Mouse (Mus musculus) myocyte (in vitro differentiated cells): ENCODE measurements around the gene Traf3ip1.

Source experiments
- CEBPB ChIP-seq: IDR thresholded peaks from 2 replicates; pipeline ENCODE4 v1.6.1; 2011; ENCODE audit warnings: mild to moderate bottlenecking, moderate library complexity; ENCODE audit not compliant: poor library complexity, insufficient read depth, severe bottlenecking
- E2F4 ChIP-seq: IDR thresholded peaks from one replicate; pipeline ENCODE4 v1.6.1; 2011; ENCODE audit warnings: mild to moderate bottlenecking, control low read depth, moderate library complexity; ENCODE audit not compliant: insufficient read depth
- MAX ChIP-seq: IDR thresholded peaks from one replicate; pipeline ENCODE4 v1.6.1; 2011; ENCODE audit warnings: low read depth, mild to moderate bottlenecking, control low read depth
- MYOD1 ChIP-seq, 3 experiments: IDR thresholded peaks; one replicate each; pipeline ENCODE4 v1.6.1; 2011; ENCODE audit warnings: control low read depth in 2 of 3, low read depth in 2 of 3, mild to moderate bottlenecking in 2 of 3, moderate library complexity in 1 of 3; ENCODE audit not compliant: insufficient read length in 2 of 3, control insufficient read depth in 1 of 3
- MYOG ChIP-seq, 3 experiments: IDR thresholded peaks; one replicate each; pipeline ENCODE4 v1.6.1; 2011; ENCODE audit warnings: control low read depth in 2 of 3, low read depth in 2 of 3, mild to moderate bottlenecking in 2 of 3; ENCODE audit not compliant: insufficient read length in 2 of 3, control insufficient read depth in 1 of 3, insufficient read depth in 1 of 3
- POLR2A ChIP-seq: IDR thresholded peaks from one replicate; pipeline ENCODE4 v1.6.1; 2011; ENCODE audit warnings: low read depth, mild to moderate bottlenecking, control low read depth, moderate library complexity; ENCODE audit not compliant: insufficient read length
- POLR2AphosphoS2 ChIP-seq: IDR thresholded peaks from one replicate; pipeline ENCODE4 v1.6.1; 2011; ENCODE audit warnings: low read depth, control low read depth; ENCODE audit not compliant: insufficient read length
- SRF ChIP-seq: IDR thresholded peaks from one replicate; pipeline ENCODE4 v1.6.1; 2011; ENCODE audit warnings: low read depth; ENCODE audit not compliant: control insufficient read depth, insufficient read length
- TCF12 ChIP-seq: IDR thresholded peaks from one replicate; pipeline ENCODE4 v1.6.1; 2011; ENCODE audit warnings: mild to moderate bottlenecking, control low read depth; ENCODE audit not compliant: poor library complexity, insufficient read depth, severe bottlenecking
- TCF3 ChIP-seq: IDR thresholded peaks from one replicate; pipeline ENCODE4 v1.6.1; 2011; ENCODE audit warnings: low read depth, control low read depth; ENCODE audit not compliant: insufficient read length
- USF1 ChIP-seq: IDR thresholded peaks from one replicate; pipeline ENCODE4 v1.6.1; 2011; ENCODE audit warnings: low read depth, mild to moderate bottlenecking, control low read depth, moderate library complexity

DNA sequence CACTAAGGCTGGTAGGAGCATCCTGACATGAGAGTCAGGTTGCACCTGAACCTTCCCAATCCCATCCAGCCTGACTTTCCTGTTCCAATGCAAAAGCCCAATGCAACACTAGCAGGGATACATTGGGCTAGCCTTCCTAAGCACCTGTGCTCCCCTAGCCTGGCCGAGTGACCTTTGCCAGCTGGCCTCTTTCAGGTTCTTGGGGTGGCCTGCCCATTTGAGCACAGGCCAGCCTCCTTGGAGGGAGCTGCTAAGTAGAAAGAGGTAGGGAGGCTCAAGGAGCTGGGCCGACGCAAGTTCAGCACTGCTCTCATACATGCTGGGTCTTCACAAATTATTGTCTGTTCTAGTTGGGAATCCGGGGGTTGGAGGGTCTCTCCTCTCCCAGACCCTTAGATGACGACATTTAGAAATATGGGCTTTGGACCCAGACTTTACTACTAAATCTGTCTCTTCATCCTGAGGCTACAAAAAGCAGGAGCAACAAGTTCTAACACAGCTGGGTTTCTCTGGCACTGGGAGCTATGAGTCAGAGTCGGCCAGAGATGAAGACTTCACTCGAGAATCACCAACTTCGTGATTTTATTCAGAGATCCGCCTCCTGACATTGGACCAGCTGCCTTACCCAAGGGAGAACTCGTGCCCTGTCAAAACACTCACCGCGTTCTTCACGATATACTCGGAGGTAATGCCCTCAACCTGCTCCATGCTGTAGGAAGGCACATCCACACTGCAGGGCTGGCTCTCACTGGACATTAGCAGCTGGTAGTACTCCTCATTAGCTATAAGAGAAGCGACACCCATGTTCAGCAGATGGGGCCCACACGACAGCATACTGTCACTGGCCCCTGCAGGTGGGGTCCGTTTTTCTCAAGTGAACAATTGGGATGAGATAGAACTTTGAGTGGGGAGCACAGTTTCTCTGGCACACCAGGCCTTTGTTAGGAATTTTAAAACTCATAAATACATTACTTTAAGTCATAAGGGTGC is 49.3 kb upstream of the Traf3ip1 start:
- TF ChIP-seq POLR2A: no peak
- no peak for TF ChIP-seq MYOD1 (IDR thresholded peaks at IDR 0.05; ENCODE audit: control insufficient read depth in 1 of 3, insufficient read length in 2 of 3, low read depth in 2 of 3)
- no peak for TF ChIP-seq CEBPB
- TF ChIP-seq MYOG (IDR thresholded peaks at IDR 0.05; ENCODE audit: control insufficient read depth in 1 of 3, insufficient read depth in 1 of 3, insufficient read length in 2 of 3, low read depth in 2 of 3): no peak
- no peak for TF ChIP-seq TCF12
- no peak for TF ChIP-seq TCF3
- TF ChIP-seq MAX: no peak
- no peak for TF ChIP-seq USF1
- no peak for TF ChIP-seq POLR2AphosphoS2
- no peak for TF ChIP-seq E2F4
- TF ChIP-seq SRF: no peak
